Mouse (Mus musculus) MEL (cell line): ENCODE data around the gene Tbc1d23. TPM values are rescaled to one million over a fixed set of nuclear protein-coding genes. Genes with fewer than 3 reads are reported as not detected.

Experiments
- DNase-seq: peaks from one replicate; pipeline ENCODE4 v3.0.0; 2011; ENCODE audit warnings: low read depth, low spot score
- H3K27ac ChIP-seq: 2 replicates; pipeline ENCODE4 v1.5.1; 2012; ENCODE audit warnings: low read depth, mild to moderate bottlenecking, control low read depth, low read length, moderate library complexity; ENCODE audit not compliant: control insufficient read depth
- H3K27me3 ChIP-seq, 2 experiments: fragments of 150-350 bp in 1 of 2; sonication (generic) in 1 of 2; 2 replicates each; pipeline ENCODE4 v1.6.1; 2012; ENCODE audit warnings: low read length in 2 of 2, mild to moderate bottlenecking in 2 of 2, improper control_type of control experiment in 1 of 2, moderate library complexity in 1 of 2; ENCODE audit not compliant: insufficient read depth in 2 of 2, control insufficient read depth in 1 of 2
- H3K36me3 ChIP-seq, 2 experiments: 2 replicates each; pipeline ENCODE4 v1.6.1; 2012 to 2014; ENCODE audit warnings: low read length in 2 of 2, improper control_type of control experiment in 1 of 2, inconsistent platforms in 1 of 2, mild to moderate bottlenecking in 1 of 2; ENCODE audit not compliant: insufficient read depth in 2 of 2, control insufficient read depth in 1 of 2
- H3K4me1 ChIP-seq, 2 experiments: fragments of 150-350 bp in 1 of 2; sonication (generic) in 1 of 2; 2 replicates each; pipeline ENCODE4 v1.6.1; 2012; ENCODE audit warnings: low read length in 2 of 2, improper control_type of control experiment in 1 of 2, mild to moderate bottlenecking in 1 of 2; ENCODE audit not compliant: insufficient read depth in 2 of 2, control insufficient read depth in 1 of 2
- H3K4me3 ChIP-seq, 2 experiments: fragments of 150-350 bp in 1 of 2; sonication (generic) in 1 of 2; 2 replicates each; pipeline ENCODE4 v1.5.1; 2012; ENCODE audit warnings: low read depth in 2 of 2, low read length in 2 of 2, mild to moderate bottlenecking in 2 of 2, moderate library complexity in 2 of 2, control low read depth in 1 of 2, improper control_type of control experiment in 1 of 2; ENCODE audit not compliant: control insufficient read depth in 1 of 2, insufficient read depth in 1 of 2
- H3K79me2 ChIP-seq: 2 replicates; pipeline ENCODE4 v1.6.1; 2012; ENCODE audit warnings: mild to moderate bottlenecking, low read length, moderate library complexity; ENCODE audit not compliant: control insufficient read depth, poor library complexity, insufficient read depth
- H3K9ac ChIP-seq: 2 replicates; pipeline ENCODE4 v1.6.1; 2012; ENCODE audit warnings: low read depth, mild to moderate bottlenecking, control low read depth, low read length, moderate library complexity; ENCODE audit not compliant: control insufficient read depth, poor library complexity, severe bottlenecking
- H3K9me3 ChIP-seq: fragments of 150-350 bp; sonication (generic); replicated peaks from 2 replicates; pipeline ENCODE4 v1.6.1; 2012; ENCODE audit warnings: mild to moderate bottlenecking, low read length, improper control_type of control experiment, moderate library complexity; ENCODE audit not compliant: insufficient read depth
- CHD1 ChIP-seq: IDR thresholded peaks from 2 replicates; pipeline ENCODE4 v1.6.1; 2012; ENCODE audit warnings: low read depth, mild to moderate bottlenecking, inconsistent platforms, low read length, improper control_type of control experiment
- CHD2 ChIP-seq: IDR thresholded peaks from 2 replicates; pipeline ENCODE4 v1.6.1; 2011; ENCODE audit warnings: low read length, improper control_type of control experiment
- CTCF ChIP-seq, 3 experiments: IDR thresholded peaks in 2 of 3; conservative IDR thresholded peaks in 1 of 3; 2 replicates each; pipeline ENCODE4 v1.5.1; 2011 to 2012; ENCODE audit warnings: low read length in 3 of 3, low read depth in 2 of 3, mild to moderate bottlenecking in 2 of 3, improper control_type of control experiment in 1 of 3, inconsistent platforms in 1 of 3, mixed read lengths in 1 of 3, moderate library complexity in 1 of 3; ENCODE audit not compliant: control insufficient read depth in 1 of 3, insufficient read depth in 1 of 3, poor library complexity in 1 of 3, severe bottlenecking in 1 of 3
- E2F4 ChIP-seq: IDR thresholded peaks from 2 replicates; pipeline ENCODE4 v1.6.1; 2011; ENCODE audit warnings: low read depth, low read length, improper control_type of control experiment, borderline replicate concordance
- ELF1 ChIP-seq: IDR thresholded peaks from 2 replicates; pipeline ENCODE4 v1.6.1; 2014; ENCODE audit warnings: low read depth, mild to moderate bottlenecking, inconsistent platforms, low read length, improper control_type of control experiment, moderate library complexity
- EP300 ChIP-seq, 2 experiments: IDR thresholded peaks; 2 replicates each; pipeline ENCODE4 v1.6.1; 2011; ENCODE audit warnings: improper control_type of control experiment in 2 of 2, low read length in 2 of 2, low read depth in 1 of 2, mild to moderate bottlenecking in 1 of 2
- ETS1 ChIP-seq: IDR thresholded peaks from 2 replicates; pipeline ENCODE4 v1.6.1; 2012; ENCODE audit warnings: low read depth, mild to moderate bottlenecking, inconsistent platforms, low read length, improper control_type of control experiment, moderate library complexity
- GATA1 ChIP-seq: IDR thresholded peaks from 2 replicates; pipeline ENCODE4 v1.6.1; 2011; ENCODE audit warnings: low read depth, low read length, improper control_type of control experiment
- HCFC1 ChIP-seq: IDR thresholded peaks from 2 replicates; pipeline ENCODE4 v1.6.1; 2012; ENCODE audit warnings: low read depth, mild to moderate bottlenecking, inconsistent platforms, low read length, improper control_type of control experiment, moderate library complexity
- MAX ChIP-seq: IDR thresholded peaks from 2 replicates; pipeline ENCODE4 v1.6.1; 2011; ENCODE audit warnings: low read length, improper control_type of control experiment
- MAZ ChIP-seq: IDR thresholded peaks from 2 replicates; pipeline ENCODE4 v1.6.1; 2012; ENCODE audit warnings: low read depth, mild to moderate bottlenecking, inconsistent platforms, low read length, improper control_type of control experiment
- MXI1 ChIP-seq: IDR thresholded peaks from 2 replicates; pipeline ENCODE4 v1.6.1; 2011; ENCODE audit warnings: mild to moderate bottlenecking, low read depth, low read length, improper control_type of control experiment
- MYB ChIP-seq: IDR thresholded peaks from 2 replicates; pipeline ENCODE4 v1.6.1; 2011; ENCODE audit warnings: mild to moderate bottlenecking, low read depth, low read length, improper control_type of control experiment
- NRF1 ChIP-seq: IDR thresholded peaks from 2 replicates; pipeline ENCODE4 v1.6.1; 2014; ENCODE audit warnings: low read depth, mild to moderate bottlenecking, inconsistent platforms, low read length, improper control_type of control experiment, moderate library complexity; ENCODE audit not compliant: poor library complexity, insufficient read depth, severe bottlenecking
- POLR2A ChIP-seq, 2 experiments: IDR thresholded peaks; 2 replicates each; pipeline ENCODE4 v1.6.1; 2011 to 2012; ENCODE audit warnings: low read length in 2 of 2, mild to moderate bottlenecking in 2 of 2, control low read depth in 1 of 2, improper control_type of control experiment in 1 of 2, low read depth in 1 of 2, moderate library complexity in 1 of 2; ENCODE audit not compliant: control insufficient read depth in 1 of 2, insufficient read depth in 1 of 2, poor library complexity in 1 of 2
- POLR2AphosphoS5 ChIP-seq: IDR thresholded peaks from 2 replicates; pipeline ENCODE4 v1.6.1; 2012; ENCODE audit warnings: low read depth, borderline replicate concordance, mild to moderate bottlenecking, inconsistent platforms, low read length, moderate library complexity, mixed read lengths
- RAD21 ChIP-seq: IDR thresholded peaks from 2 replicates; pipeline ENCODE4 v1.6.1; 2011; ENCODE audit warnings: mild to moderate bottlenecking, low read depth, low read length, improper control_type of control experiment
- RCOR1 ChIP-seq: IDR thresholded peaks from 2 replicates; pipeline ENCODE4 v1.6.1; 2012; ENCODE audit warnings: low read depth, mild to moderate bottlenecking, inconsistent platforms, low read length, improper control_type of control experiment
- SIN3A ChIP-seq: IDR thresholded peaks from 2 replicates; pipeline ENCODE4 v1.6.1; 2012; ENCODE audit warnings: low read length, improper control_type of control experiment, inconsistent platforms
- SMC3 ChIP-seq: IDR thresholded peaks from 2 replicates; pipeline ENCODE4 v1.6.1; 2011; ENCODE audit warnings: low read depth, low read length, improper control_type of control experiment
- TAL1 ChIP-seq: IDR thresholded peaks from 2 replicates; pipeline ENCODE4 v1.6.1; 2012; ENCODE audit warnings: mild to moderate bottlenecking, inconsistent platforms, low read length, moderate library complexity, mixed read lengths
- TBP ChIP-seq: IDR thresholded peaks from 2 replicates; pipeline ENCODE4 v1.8.0; 2011; ENCODE audit warnings: low read depth, low read length, improper control_type of control experiment
- ZC3H11A ChIP-seq: IDR thresholded peaks from 2 replicates; pipeline ENCODE4 v1.6.1; 2012; ENCODE audit warnings: low read depth, mild to moderate bottlenecking, inconsistent platforms, low read length, improper control_type of control experiment
- ZKSCAN1 ChIP-seq: IDR thresholded peaks from 2 replicates; pipeline ENCODE4 v1.6.1; 2012; ENCODE audit warnings: low read depth, mild to moderate bottlenecking, inconsistent platforms, low read length, improper control_type of control experiment, moderate library complexity
- ZMIZ1 ChIP-seq: IDR thresholded peaks from 2 replicates; pipeline ENCODE4 v1.6.1; 2012; ENCODE audit warnings: low read depth, mild to moderate bottlenecking, inconsistent platforms, low read length, improper control_type of control experiment, moderate library complexity
- polyA plus RNA-seq, 2 experiments: library from polyadenylated mRNA; stranded (reverse) in 1 of 2; unstranded in 1 of 2; fragments of >175 nt in 1 of 2; fragments of >200 nt in 1 of 2; gene quantifications; 2 replicates each; pipeline versions ENCODE4 v1.2.1 to v1.2.4; 2012; ENCODE audit warnings: low replicate concordance in 2 of 2, low read depth in 1 of 2; ENCODE audit not compliant: insufficient read length in 2 of 2, insufficient read depth in 1 of 2, missing spikeins in 1 of 2
- total RNA-seq: library from RNA; depleted of rRNA; stranded (reverse); fragments of 300-350 nt; gene quantifications from 2 replicates; pipeline ENCODE4 v1.2.3, GENCODE M21; 2012

Tbc1d23 gene
- total and polyA plus RNA-seq, 3 experiments, result 16.9 to 18.1 TPM; not detected in 1

DNA sequence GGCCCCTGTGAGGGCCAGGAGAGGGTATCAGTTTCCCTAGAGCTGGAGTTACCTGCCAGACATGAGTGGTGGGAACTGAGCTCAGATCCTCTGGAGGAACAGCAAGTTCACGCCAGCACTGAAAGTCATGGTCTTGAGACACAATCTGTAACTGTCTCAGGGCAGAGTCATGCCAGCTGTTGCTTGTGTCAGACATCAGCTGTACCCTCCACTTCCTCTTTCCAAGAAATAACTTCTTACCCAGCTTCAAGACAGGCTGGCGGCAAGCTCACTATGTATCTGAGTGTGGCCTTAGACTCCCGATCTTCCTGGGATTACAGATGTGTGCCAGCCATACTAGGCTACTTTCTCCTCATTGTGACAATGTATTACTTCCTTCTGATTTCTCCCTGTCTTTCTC is 15.3 kb upstream of the Tbc1d23 start (continued):
- TF ChIP-seq ELF1 (no peak), MAX (no peak), E2F4 (no peak), ZKSCAN1 (no peak), HCFC1 (no peak), EP300 (IDR thresholded peaks at IDR 0.05; ENCODE audit: low read depth in 1 of 2, low read length in 2 of 2) (peak; percentile 58 to 63; a peak in 2 of 4 replicates), GATA1 (0 out of 2 replicates have a peak, but pooled peaks have one; percentile 10), ZMIZ1 (no peak), ZC3H11A (no peak), CHD2 (no peak), POLR2AphosphoS5 (no peak), NRF1 (no peak), RCOR1 (no peak), TAL1 (no peak), SIN3A (peak; percentile 99)
- TF ChIP-seq, all 39 proteins: peak for 6

GRCm38 (mm10) chr16:57243858-57244248 is 12.5 kb upstream of the Tbc1d23 start:
- Histone ChIP-seq H3K27ac (no peak overlapping the region), H3K4me3 (no peak overlapping the region), H3K27me3 (peaks cover 0 to under 1% of the 10 kb centered on the region in 2 experiments; a peak in 2 of 4 replicates), H3K4me1 (peaks cover 4 to 13% of the 10 kb centered on the region in 2 experiments), H3K9me3 (no peaks in the 10 kb centered on the region), H3K9ac (no peak overlapping the region), H3K79me2 (no peaks in the 10 kb centered on the region), H3K36me3 (peaks cover 0 to 4% of the 10 kb centered on the region in 2 experiments; a peak in 2 of 4 replicates)
- TF ChIP-seq RCOR1, result no peak
- TF ChIP-seq ZC3H11A, result peak; percentile 93
- TF ChIP-seq CTCF (IDR thresholded peaks at IDR 0.05 in 2 of 3, conservative IDR thresholded peaks at IDR 0.05 in 1 of 3; ENCODE audit: control insufficient read depth in 1 of 3, insufficient read depth in 1 of 3, low read depth in 2 of 3, low read length in 3 of 3, poor library complexity in 1 of 3, severe bottlenecking in 1 of 3), result peak; percentile 77 to 90 (median 90)
- TF ChIP-seq HCFC1, result no peak
- TF ChIP-seq MYB, result no peak
- no peak for TF ChIP-seq POLR2A (IDR thresholded peaks at IDR 0.05; ENCODE audit: control insufficient read depth in 1 of 2, insufficient read depth in 1 of 2, low read depth in 1 of 2, low read length in 2 of 2, poor library complexity in 1 of 2)
- peak; percentile 91 for TF ChIP-seq RAD21
- TF ChIP-seq MXI1, result no peak
- TF ChIP-seq GATA1, result no peak
- TF ChIP-seq SMC3, result peak; percentile 97
- TF ChIP-seq ETS1, result no peak
- TF ChIP-seq TBP, result no peak
- peak; percentile 35; the same call in 1 of the 2 replicates for TF ChIP-seq SIN3A
- TF ChIP-seq CHD1, result no peak
- no peak for TF ChIP-seq MAZ
- no peak for TF ChIP-seq TAL1
- peak; percentile 74 for DNase-seq
